Mouse (Mus musculus): ENCODE data around the gene Aida. TPM values are rescaled to one million over a fixed set of nuclear protein-coding genes. Genes with fewer than 3 reads are reported as not detected.

The Aida gene
- polyA plus RNA-seq, 1 experiment from 2014 or later, result 29.2 TPM

DNA sequence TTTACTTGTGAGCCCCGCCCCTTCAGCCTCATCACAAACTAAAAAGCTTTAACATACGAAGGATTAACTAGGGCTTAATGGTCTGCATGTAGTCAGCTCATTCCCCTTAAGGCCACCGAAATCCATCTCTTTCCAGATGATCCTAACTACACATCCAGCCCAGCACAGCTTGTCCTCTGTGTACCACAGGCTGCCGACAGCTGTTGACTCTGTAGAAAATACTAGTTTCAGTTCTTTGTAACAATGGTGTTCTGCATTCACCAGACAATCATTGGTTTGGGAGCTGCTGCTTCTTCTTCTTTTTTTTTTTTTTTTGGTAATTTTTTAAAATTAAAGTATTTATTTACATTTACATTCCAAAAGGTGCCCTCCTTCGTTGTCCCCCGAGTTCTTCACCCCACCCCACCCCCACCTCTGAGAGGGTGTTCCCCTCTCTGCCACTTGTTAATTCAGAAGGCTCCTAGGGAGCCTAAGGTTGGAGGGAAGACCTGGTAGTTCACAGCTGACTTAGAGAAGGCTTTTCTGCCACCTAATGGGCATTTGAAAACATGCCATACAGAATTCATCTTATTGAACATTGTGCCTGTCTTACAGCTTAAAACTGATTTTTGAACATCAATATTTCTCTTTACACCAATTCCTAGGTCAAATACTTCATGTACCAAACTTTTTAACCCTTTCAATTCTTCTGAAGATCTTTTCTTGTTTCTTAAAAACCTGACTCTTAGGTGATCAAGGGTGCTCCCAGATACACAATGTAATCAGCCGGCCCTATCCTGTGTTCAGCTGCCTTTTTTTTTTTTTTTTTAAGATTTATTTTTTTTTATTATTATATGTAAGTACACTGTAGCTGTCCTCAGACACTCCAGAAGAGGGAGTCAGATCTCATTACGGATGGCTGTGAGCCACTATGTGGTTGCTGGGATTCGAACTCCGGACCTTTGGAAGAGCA is 23.2 kb upstream of the Aida start:
- H3K27me3 ChIP-seq (ENCODE audit: control insufficient read depth, insufficient read depth, low read length), result no peaks in the 10 kb centered on the region
- WGBS, result 59% methylated on average over 10 of the region's 10 CpGs
- peak; percentile 49; the same call in 1 of the 2 replicates for ATAC-seq (ENCODE audit: low read depth)

DNA sequence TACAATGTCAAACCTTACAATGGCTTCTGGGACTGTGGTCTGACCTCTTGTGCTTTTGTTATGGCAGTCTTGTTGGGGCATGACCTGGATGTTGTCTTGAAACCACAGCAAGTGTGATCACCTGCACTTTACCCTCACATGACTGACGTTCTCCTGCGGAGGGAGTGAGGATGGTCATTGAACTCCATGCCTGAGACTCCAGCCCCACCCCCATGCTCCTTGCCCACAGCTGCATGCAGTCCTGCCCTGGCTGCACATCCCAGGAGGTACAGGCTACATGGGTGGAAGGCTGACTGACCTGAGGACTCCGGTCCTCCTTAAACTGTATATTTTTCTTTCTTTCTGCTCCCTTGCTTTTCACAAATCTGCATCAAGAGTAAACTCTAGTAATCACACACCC is 22.0 kb upstream of the Aida start:
- H3K9ac ChIP-seq (replicated peaks; ENCODE audit: low read depth, low read length), result no peak overlapping the region
- 72% methylated on average over 3 of the region's 3 CpGs for WGBS
- H3K27me3 ChIP-seq (ENCODE audit: control insufficient read depth, insufficient read depth, low read length), result no peaks in the 10 kb centered on the region
- ATAC-seq (ENCODE audit: low read depth), result no peak
- no peaks in the 10 kb centered on the region for H3K9me3 ChIP-seq (ENCODE audit: control insufficient read depth, low read length)
- H3K27ac ChIP-seq (ENCODE audit: low read depth, low read length), result no peak overlapping the region
- H3K4me1 ChIP-seq (ENCODE audit: control insufficient read depth, insufficient read depth, low read length), result no peaks in the 10 kb centered on the region
- no peak overlapping the region for H3K4me2 ChIP-seq (ENCODE audit: low read depth, low read length)
- H3K4me3 ChIP-seq (ENCODE audit: low read depth, low read length), result no peak overlapping the region
- peaks cover 18% of the 10 kb centered on the region for H3K36me3 ChIP-seq (ENCODE audit: control insufficient read depth, insufficient read depth, low read length)

More for the DNA sequence above, 23.2 kb upstream of the Aida start:
- Histone ChIP-seq H3K4me2 (ENCODE audit: low read depth, low read length) (no peak overlapping the region), H3K4me1 (ENCODE audit: control insufficient read depth, insufficient read depth, low read length) (no peaks in the 10 kb centered on the region), H3K27ac (ENCODE audit: low read depth, low read length) (no peak overlapping the region), H3K4me3 (ENCODE audit: low read depth, low read length) (no peak overlapping the region), H3K36me3 (ENCODE audit: control insufficient read depth, insufficient read depth, low read length) (0 out of 2 replicates have a peak, but pooled peaks cover 8% of the 10 kb centered on the region), H3K9ac (replicated peaks; ENCODE audit: low read depth, low read length) (no peak overlapping the region), H3K9me3 (ENCODE audit: control insufficient read depth, low read length) (no peaks in the 10 kb centered on the region)

DNA sequence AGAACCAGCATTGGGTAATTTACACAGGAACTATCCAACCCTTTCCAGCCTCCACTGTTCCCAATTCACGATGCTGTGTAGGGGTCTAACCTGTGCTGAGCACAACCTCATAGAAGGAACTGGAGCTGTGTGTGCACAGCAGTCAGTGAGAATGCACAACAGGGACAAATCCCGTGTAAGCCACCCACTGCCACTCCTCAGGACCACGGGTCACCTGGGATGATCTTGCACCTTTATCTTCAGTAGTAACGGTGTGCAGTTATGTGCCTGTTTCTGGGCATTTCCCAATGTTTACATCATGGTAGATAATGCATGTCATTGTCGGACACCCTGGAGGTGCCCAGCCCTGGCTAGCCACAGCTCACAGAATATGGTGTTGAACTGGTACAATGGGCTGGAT is 20.6 kb upstream of the Aida start:
- 84% methylated on average over 5 of the region's 5 CpGs for WGBS
- H3K4me2 ChIP-seq (ENCODE audit: low read depth, low read length), result no peak overlapping the region
- no peak overlapping the region for H3K4me3 ChIP-seq (ENCODE audit: low read depth, low read length)
- no peaks in the 10 kb centered on the region for H3K27me3 ChIP-seq (ENCODE audit: control insufficient read depth, insufficient read depth, low read length)
- peaks cover 29% of the 10 kb centered on the region for H3K36me3 ChIP-seq (ENCODE audit: control insufficient read depth, insufficient read depth, low read length)
- no peak overlapping the region for H3K27ac ChIP-seq (ENCODE audit: low read depth, low read length)
- H3K9ac ChIP-seq (replicated peaks; ENCODE audit: low read depth, low read length), result no peak overlapping the region
- ATAC-seq (ENCODE audit: low read depth), result no peak
- H3K4me1 ChIP-seq (ENCODE audit: control insufficient read depth, insufficient read depth, low read length), result no peaks in the 10 kb centered on the region
- H3K9me3 ChIP-seq (ENCODE audit: control insufficient read depth, low read length), result no peaks in the 10 kb centered on the region

DNA sequence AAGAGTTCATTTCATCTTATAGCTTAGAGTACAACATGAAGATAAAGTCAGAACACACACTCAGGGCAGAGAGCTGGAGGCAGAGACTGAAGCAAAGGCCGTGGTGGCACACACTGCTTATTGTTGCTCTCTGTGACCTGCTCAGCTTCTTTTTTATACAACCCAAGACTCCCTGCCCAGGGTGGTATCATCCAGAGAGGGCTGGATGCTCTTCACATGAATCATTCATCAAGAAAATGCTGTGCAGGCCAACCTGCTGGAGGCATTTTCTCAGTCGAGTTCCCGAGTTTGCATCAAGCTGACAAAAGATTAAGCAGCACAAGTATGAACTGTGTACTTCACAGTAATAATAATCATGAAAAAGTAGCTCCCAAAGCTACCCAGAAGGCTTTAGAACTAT is 8.0 kb upstream of the Aida start:
- Histone ChIP-seq H3K4me1 (ENCODE audit: control insufficient read depth, insufficient read depth, low read length) (no peaks in the 10 kb centered on the region), H3K9ac (replicated peaks; ENCODE audit: low read depth, low read length) (no peak overlapping the region), H3K27me3 (ENCODE audit: control insufficient read depth, insufficient read depth, low read length) (no peaks in the 10 kb centered on the region), H3K4me3 (ENCODE audit: low read depth, low read length) (no peak overlapping the region), H3K27ac (ENCODE audit: low read depth, low read length) (no peak overlapping the region), H3K36me3 (ENCODE audit: control insufficient read depth, insufficient read depth, low read length) (peaks cover 71% of the 10 kb centered on the region), H3K9me3 (ENCODE audit: control insufficient read depth, low read length) (no peaks in the 10 kb centered on the region), H3K4me2 (ENCODE audit: low read depth, low read length) (no peak overlapping the region)
- no peak for ATAC-seq (ENCODE audit: low read depth)
- WGBS, result 87% methylated on average over 3 of the region's 3 CpGs

DNA sequence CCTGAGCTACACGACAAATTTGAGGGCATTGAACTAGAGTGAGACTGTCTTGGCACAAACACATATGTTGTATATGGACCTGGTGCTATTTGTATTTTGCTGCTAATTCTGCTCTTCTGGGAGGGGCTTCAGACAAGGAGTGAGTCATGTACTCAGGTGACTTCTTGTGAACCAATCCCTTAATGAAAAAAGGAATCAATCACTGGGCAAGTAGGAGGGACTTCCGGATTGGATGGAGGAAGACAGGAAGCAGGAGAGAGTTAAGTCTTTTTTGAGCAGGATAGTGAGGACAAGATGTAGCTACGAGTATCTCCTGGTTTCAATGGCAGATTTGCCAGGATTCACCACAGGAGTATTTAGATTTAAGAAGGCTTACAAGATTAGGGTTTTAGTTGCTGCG is 6.8 kb upstream of the Aida start:
- no peak for ATAC-seq (ENCODE audit: low read depth)
- H3K4me1 ChIP-seq (ENCODE audit: control insufficient read depth, insufficient read depth, low read length), result no peaks in the 10 kb centered on the region
- no peak overlapping the region for H3K27ac ChIP-seq (ENCODE audit: low read depth, low read length)
- no peaks in the 10 kb centered on the region for H3K27me3 ChIP-seq (ENCODE audit: control insufficient read depth, insufficient read depth, low read length)
- peaks cover 65% of the 10 kb centered on the region for H3K36me3 ChIP-seq (ENCODE audit: control insufficient read depth, insufficient read depth, low read length)
- H3K4me3 ChIP-seq (ENCODE audit: low read depth, low read length), result no peak overlapping the region
- no peak overlapping the region for H3K4me2 ChIP-seq (ENCODE audit: low read depth, low read length)
- H3K9me3 ChIP-seq (ENCODE audit: control insufficient read depth, low read length), result no peaks in the 10 kb centered on the region
- no peak overlapping the region for H3K9ac ChIP-seq (replicated peaks; ENCODE audit: low read depth, low read length)
- WGBS, result 95% methylated on average over 4 of the region's 4 CpGs

DNA sequence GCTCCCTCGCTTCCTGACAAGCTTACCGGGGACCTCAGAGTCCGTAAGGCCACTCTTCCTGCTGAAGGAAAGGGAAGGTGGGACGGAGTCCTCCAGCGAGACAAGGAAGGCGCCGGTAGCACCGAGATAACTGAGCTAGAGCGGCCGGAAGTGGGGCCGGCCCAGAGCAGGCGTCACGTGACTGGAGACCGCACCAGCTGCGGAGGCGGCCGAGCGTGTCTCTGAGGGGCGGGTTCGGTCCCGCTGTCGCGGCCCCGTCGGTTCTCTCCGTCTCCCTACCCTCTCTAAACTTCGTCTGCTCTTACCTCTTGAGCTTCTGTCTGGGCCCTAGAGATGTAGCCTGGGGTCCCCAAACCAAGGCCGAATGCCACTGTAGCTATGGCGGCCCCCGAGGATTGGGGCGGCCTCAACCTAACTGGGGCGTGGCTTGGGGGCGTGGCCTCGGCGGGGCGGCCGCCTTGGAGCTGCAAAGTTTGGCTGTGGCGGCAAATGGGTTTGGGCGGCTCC is 540 bp downstream of the Aida start, which contains the start of gene Brox:
Gene Brox, minus strand, starts transcription at position 393 of the 507 bp plus-strand sequence.
- WGBS, result under 1% methylated on average over 38 of the region's 39 CpGs

DNA sequence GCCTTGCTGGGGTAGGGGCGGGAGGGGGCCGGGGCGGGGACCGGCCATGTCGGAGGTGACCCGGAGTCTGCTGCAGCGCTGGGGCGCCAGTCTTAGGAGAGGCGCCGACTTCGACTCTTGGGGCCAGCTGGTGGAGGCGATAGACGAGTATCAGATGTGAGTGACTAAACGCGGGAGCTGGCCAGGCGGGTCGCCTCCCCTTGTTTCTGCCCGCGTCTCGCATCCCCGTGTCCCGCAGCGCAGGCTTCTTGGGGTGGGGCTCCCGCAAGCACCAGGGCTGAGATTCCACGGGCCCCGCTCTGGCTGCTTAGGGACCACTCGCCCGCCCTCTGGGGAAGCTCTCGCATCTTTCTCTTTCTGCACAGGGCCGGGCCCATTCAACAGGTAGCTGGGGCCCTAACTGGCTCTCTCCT is 1.1 kb downstream of the Aida start:
- peak overlapping the region; percentile 44 for H3K4me3 ChIP-seq (ENCODE audit: low read depth, low read length)
- H3K27me3 ChIP-seq (ENCODE audit: control insufficient read depth, insufficient read depth, low read length), result no peaks in the 10 kb centered on the region
- H3K9ac ChIP-seq (replicated peaks; ENCODE audit: low read depth, low read length), result peak overlapping the region; percentile 21
- no peaks in the 10 kb centered on the region for H3K9me3 ChIP-seq (ENCODE audit: control insufficient read depth, low read length)
- H3K4me1 ChIP-seq (ENCODE audit: control insufficient read depth, insufficient read depth, low read length), result no peaks in the 10 kb centered on the region
- no peak overlapping the region; the same call in 1 of the 2 replicates for H3K27ac ChIP-seq (ENCODE audit: low read depth, low read length)
- 2% methylated on average over 27 of the region's 30 CpGs for WGBS
- ATAC-seq (ENCODE audit: low read depth), result peak; percentile 28; the same call in 1 of the 2 replicates
- H3K36me3 ChIP-seq (ENCODE audit: control insufficient read depth, insufficient read depth, low read length), result peaks cover 9% of the 10 kb centered on the region
- H3K4me2 ChIP-seq (ENCODE audit: low read depth, low read length), result peak overlapping the region; percentile 51

More for the DNA sequence above, 540 bp downstream of the Aida start, which contains the start of gene Brox:
- peak within 1 kb of the TSS; percentile 51 for H3K4me2 ChIP-seq (ENCODE audit: low read depth, low read length)
- no peaks in the 10 kb centered on the region for H3K4me1 ChIP-seq (ENCODE audit: control insufficient read depth, insufficient read depth, low read length)
- H3K4me3 ChIP-seq (ENCODE audit: low read depth, low read length), result peak within 1 kb of the TSS; percentile 44
- H3K27ac ChIP-seq (ENCODE audit: low read depth, low read length), result peak within 1 kb of the TSS; percentile 65
- ATAC-seq (ENCODE audit: low read depth), result peak; percentile 95
- no peaks in the 10 kb centered on the region for H3K27me3 ChIP-seq (ENCODE audit: control insufficient read depth, insufficient read depth, low read length)
- peaks cover 13% of the 10 kb centered on the region for H3K36me3 ChIP-seq (ENCODE audit: control insufficient read depth, insufficient read depth, low read length)
- H3K9me3 ChIP-seq (ENCODE audit: control insufficient read depth, low read length), result no peaks in the 10 kb centered on the region
- H3K9ac ChIP-seq (replicated peaks; ENCODE audit: low read depth, low read length), result peak within 1 kb of the TSS; percentile 43

DNA sequence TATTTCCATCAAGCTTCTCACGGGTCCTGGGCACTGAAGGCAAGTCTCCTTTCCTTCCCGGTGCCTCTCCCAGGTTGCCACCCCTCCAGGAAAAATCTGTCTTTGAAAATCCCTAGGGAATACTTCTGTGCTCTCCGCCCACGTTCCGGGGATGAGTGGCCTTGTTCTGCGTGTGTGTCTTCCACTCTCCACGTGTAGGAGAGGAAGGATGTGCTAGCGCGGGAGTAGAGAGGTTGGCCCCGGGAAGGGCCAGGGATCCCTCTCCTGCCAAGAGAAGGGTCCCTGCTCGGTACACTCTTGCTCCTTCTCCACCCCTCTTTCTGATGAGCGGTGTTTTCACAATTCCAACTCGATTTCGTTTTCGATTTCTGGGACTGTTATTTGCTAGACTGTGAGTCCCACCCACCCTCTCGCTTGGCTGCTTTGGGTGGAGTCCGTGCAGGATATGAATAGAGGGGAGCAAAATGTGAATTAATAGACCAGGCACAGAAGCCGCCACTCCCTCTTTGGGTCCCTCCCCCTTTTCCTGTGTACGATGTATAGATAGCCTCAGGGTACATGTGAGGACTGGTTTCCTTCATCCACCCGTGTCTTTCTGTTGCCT is 1.6 kb downstream of the Aida start:
- ATAC-seq (ENCODE audit: low read depth), result no peak
- peak overlapping the region; percentile 21 for H3K9ac ChIP-seq (replicated peaks; ENCODE audit: low read depth, low read length)
- no peaks in the 10 kb centered on the region for H3K4me1 ChIP-seq (ENCODE audit: control insufficient read depth, insufficient read depth, low read length)
- no peaks in the 10 kb centered on the region for H3K27me3 ChIP-seq (ENCODE audit: control insufficient read depth, insufficient read depth, low read length)
- no peaks in the 10 kb centered on the region for H3K9me3 ChIP-seq (ENCODE audit: control insufficient read depth, low read length)
- under 1% methylated on average over 20 of the region's 20 CpGs for WGBS
- H3K4me3 ChIP-seq (ENCODE audit: low read depth, low read length), result peak overlapping the region; percentile 44
- no peak overlapping the region; the same call in 1 of the 2 replicates for H3K27ac ChIP-seq (ENCODE audit: low read depth, low read length)
- H3K36me3 ChIP-seq (ENCODE audit: control insufficient read depth, insufficient read depth, low read length), result peaks cover 8% of the 10 kb centered on the region
- peak overlapping the region; percentile 51 for H3K4me2 ChIP-seq (ENCODE audit: low read depth, low read length)

DNA sequence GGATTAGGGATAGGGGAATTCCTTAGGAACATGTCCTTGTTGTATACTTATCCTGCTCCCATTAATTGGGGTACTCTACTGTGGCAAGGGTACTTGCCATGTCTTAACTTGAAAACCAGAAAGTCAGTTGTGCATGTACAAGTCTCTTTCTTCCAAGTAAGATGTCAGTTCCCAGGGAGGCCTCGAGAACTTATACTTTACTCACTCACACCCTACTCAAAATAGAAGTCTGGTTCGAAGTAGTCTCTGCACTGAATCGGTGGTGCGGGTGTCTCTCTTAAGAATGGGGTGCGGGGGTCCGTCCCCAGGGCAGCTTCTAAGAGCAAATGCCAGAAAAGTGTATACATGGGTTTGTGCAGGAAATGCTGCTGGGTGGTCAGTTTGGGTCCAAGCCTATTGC is 2.8 kb downstream of the Aida start:
- Histone ChIP-seq H3K9me3 (ENCODE audit: control insufficient read depth, low read length) (no peaks in the 10 kb centered on the region), H3K4me2 (ENCODE audit: low read depth, low read length) (no peak overlapping the region), H3K4me1 (ENCODE audit: control insufficient read depth, insufficient read depth, low read length) (no peaks in the 10 kb centered on the region), H3K36me3 (ENCODE audit: control insufficient read depth, insufficient read depth, low read length) (no peaks in the 10 kb centered on the region), H3K9ac (replicated peaks; ENCODE audit: low read depth, low read length) (no peak overlapping the region), H3K4me3 (ENCODE audit: low read depth, low read length) (no peak overlapping the region), H3K27me3 (ENCODE audit: control insufficient read depth, insufficient read depth, low read length) (no peaks in the 10 kb centered on the region), H3K27ac (ENCODE audit: low read depth, low read length) (no peak overlapping the region)
- no peak for ATAC-seq (ENCODE audit: low read depth)
- 85% methylated on average over 6 of the region's 6 CpGs for WGBS
